Mouse (Mus musculus) stomach, embryonic 16.5 days (tissue): ENCODE measurements at regions not wholly inside any gene's neighbourhood (a gene's known extent, or its start where the extent isn't known, plus 50 kb on each side); places are given as distances from the start of the nearest gene placed in this dataset.
"Not testable (repeated sequence)": the region's sequence is repeated elsewhere in the genome, so short reads cannot be mapped to it uniquely, and the experiment has no call there.

ENCODE experiments used
- ATAC-seq: fragments of 200-750 bp; cut with Nextera tagmentation; 2 replicates; pipeline ENCODE4 v1.8.0; 2017; ENCODE audit warnings: moderate number of reproducible peaks, moderate TSS enrichment; ENCODE audit not compliant: insufficient read depth, low FRiP score
- H3K27ac ChIP-seq: fragments of 300-500 bp; sonication (generic); 2 replicates; pipeline ENCODE4 v1.5.1; 2014; ENCODE audit warnings: low read length
- H3K27me3 ChIP-seq: fragments of 300-500 bp; sonication (generic); 2 replicates; pipeline ENCODE4 v1.6.1; 2014; ENCODE audit warnings: low read length, control low read depth, mixed read lengths; ENCODE audit not compliant: control insufficient read depth, insufficient read depth
- H3K36me3 ChIP-seq: fragments of 300-500 bp; sonication (generic); 2 replicates; pipeline ENCODE4 v1.6.1; 2014; ENCODE audit warnings: low read length; ENCODE audit not compliant: control insufficient read depth, insufficient read depth
- H3K4me1 ChIP-seq: fragments of 300-500 bp; sonication (generic); 2 replicates; pipeline ENCODE4 v1.6.1; 2014; ENCODE audit warnings: low read length, control low read depth, mixed read lengths; ENCODE audit not compliant: control insufficient read depth, insufficient read depth
- H3K4me2 ChIP-seq: fragments of 300-500 bp; sonication (generic); 2 replicates; pipeline ENCODE4 v1.6.1; 2014; ENCODE audit warnings: low read depth, low read length, mixed read lengths
- H3K4me3 ChIP-seq: fragments of 300-500 bp; sonication (generic); replicated peaks from 2 replicates; pipeline ENCODE4 v1.5.1; 2014; ENCODE audit warnings: mild to moderate bottlenecking, low read length
- H3K9ac ChIP-seq: fragments of 300-500 bp; sonication (generic); 2 replicates; pipeline ENCODE4 v1.6.1; 2014; ENCODE audit warnings: low read length
- H3K9me3 ChIP-seq: fragments of 300-500 bp; sonication (generic); replicated peaks from 2 replicates; pipeline ENCODE4 v1.6.1; 2016; ENCODE audit warnings: low read length, control low read depth; ENCODE audit not compliant: control insufficient read depth
- WGBS: fragments of 180-500 bp; shearing (Covaris S2); extraction: QIAGEN DNeasy Blood & Tissue Kit; methylation state at CpG from one replicate; pipeline ENCODE4 v1.1.7; 2014; 5-methylcytosine and 5-hydroxymethylcytosine counted together

GRCm38 (mm10) chr6:31134736-31135077 lies 175.8 kb upstream of the Klf14 start:
- no peaks in the 10 kb centered on the region for H3K27me3 ChIP-seq
- no peak overlapping the region for H3K4me3 ChIP-seq
- no peaks in the 10 kb centered on the region for H3K4me1 ChIP-seq
- H3K9me3 ChIP-seq, result 0 out of 2 replicates have a peak, but pooled peaks cover 3% of the 10 kb centered on the region
- H3K27ac ChIP-seq, result peak overlapping the region; percentile 65; the same call in 1 of the 2 replicates
- no peak for ATAC-seq
- no peak overlapping the region for H3K9ac ChIP-seq
- H3K36me3 ChIP-seq, result no peaks in the 10 kb centered on the region
- no peak overlapping the region for H3K4me2 ChIP-seq
- 67% methylated on average over 8 of the region's 8 CpGs for WGBS

DNA sequence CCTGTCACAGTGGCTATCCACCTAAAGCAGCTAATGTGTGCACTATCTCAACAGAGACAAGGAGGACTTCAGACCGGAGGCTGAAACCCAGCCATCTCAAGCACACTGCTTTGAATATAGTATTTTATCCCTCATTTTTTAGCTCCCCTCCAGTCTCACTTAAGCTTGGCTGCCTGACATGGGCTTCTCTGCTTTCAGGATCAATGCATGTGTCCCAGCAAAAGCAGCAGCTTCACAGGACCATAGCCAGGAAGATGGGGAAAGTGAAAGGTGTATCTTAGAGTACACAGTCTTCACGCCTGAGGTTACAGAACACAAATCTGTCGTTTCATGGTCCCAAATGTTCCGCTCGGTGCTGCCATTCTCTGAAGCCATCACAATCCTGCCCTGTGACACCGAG lies 176.7 kb upstream of the Klf14 start:
- no peaks in the 10 kb centered on the region for H3K36me3 ChIP-seq
- peak overlapping the region; percentile 36; the same call in 1 of the 2 replicates for H3K27ac ChIP-seq
- no peak overlapping the region for H3K9ac ChIP-seq
- H3K4me3 ChIP-seq, result no peak overlapping the region
- no peak for ATAC-seq
- no peaks in the 10 kb centered on the region for H3K27me3 ChIP-seq
- 79% methylated on average over 6 of the region's 6 CpGs for WGBS
- 0 out of 2 replicates have a peak, but pooled peaks cover 3% of the 10 kb centered on the region for H3K9me3 ChIP-seq
- no peak overlapping the region for H3K4me2 ChIP-seq
- no peaks in the 10 kb centered on the region for H3K4me1 ChIP-seq

DNA sequence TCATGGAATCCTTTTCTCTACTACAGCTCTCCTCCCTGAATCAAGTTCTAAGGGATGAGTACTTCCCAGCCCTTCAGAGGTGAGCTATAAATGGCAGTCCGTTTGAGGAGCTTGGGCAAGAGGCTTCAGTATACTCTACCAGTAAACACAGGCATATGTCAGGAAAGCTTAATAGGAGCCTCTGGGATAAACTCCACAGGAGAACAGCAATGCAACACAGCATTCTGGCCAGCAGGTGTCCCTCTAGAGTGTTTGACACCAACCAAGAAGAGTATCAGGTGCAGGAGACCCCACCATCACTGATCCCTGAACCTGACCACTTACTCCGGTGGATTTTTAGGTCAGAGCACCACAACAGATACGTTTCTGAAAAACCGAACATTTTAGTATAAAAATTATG lies 178.0 kb upstream of the Klf14 start:
- WGBS, result 66% methylated on average over 4 of the region's 4 CpGs
- no peak overlapping the region for H3K9ac ChIP-seq
- H3K27ac ChIP-seq, result no peak overlapping the region
- no peaks in the 10 kb centered on the region for H3K27me3 ChIP-seq
- 0 out of 2 replicates have a peak, but pooled peaks cover 3% of the 10 kb centered on the region for H3K9me3 ChIP-seq
- no peak overlapping the region for H3K4me2 ChIP-seq
- H3K36me3 ChIP-seq, result no peaks in the 10 kb centered on the region
- no peak for ATAC-seq
- H3K4me1 ChIP-seq, result no peaks in the 10 kb centered on the region
- H3K4me3 ChIP-seq, result no peak overlapping the region

GRCm38 (mm10) chr6:31137351-31137750 lies 178.5 kb upstream of the Klf14 start:
- ATAC-seq, result no peak
- Histone ChIP-seq H3K27me3 (no peaks in the 10 kb centered on the region), H3K4me3 (no peak overlapping the region), H3K4me1 (no peaks in the 10 kb centered on the region), H3K27ac (no peak overlapping the region), H3K9ac (no peak overlapping the region), H3K36me3 (no peaks in the 10 kb centered on the region), H3K9me3 (0 out of 2 replicates have a peak, but pooled peaks cover 3% of the 10 kb centered on the region), H3K4me2 (no peak overlapping the region)
- 66% methylated on average over 8 of the region's 8 CpGs for WGBS

- Histone ChIP-seq H3K27ac (no peak overlapping the region), H3K4me1 (no peaks in the 10 kb centered on the region), H3K27me3 (no peaks in the 10 kb centered on the region), H3K36me3 (no peaks in the 10 kb centered on the region), H3K4me2 (no peak overlapping the region), H3K9me3 (no peaks in the 10 kb centered on the region), H3K9ac (no peak overlapping the region), H3K4me3 (no peak overlapping the region)
- 82% methylated on average over 9 of the region's 9 CpGs for WGBS
- no peak for ATAC-seq
These were observed 181.1 kb upstream of the Klf14 start for GRCm38 (mm10) chr6:31140000-31140399.

- Histone ChIP-seq H3K36me3 (no peaks in the 10 kb centered on the region), H3K4me1 (no peaks in the 10 kb centered on the region), H3K4me2 (no peak overlapping the region), H3K4me3 (no peak overlapping the region), H3K27ac (no peak overlapping the region), H3K9me3 (no peaks in the 10 kb centered on the region), H3K27me3 (no peaks in the 10 kb centered on the region), H3K9ac (no peak overlapping the region)
- no peak for ATAC-seq
- 72% methylated on average over 5 of the region's 5 CpGs for WGBS
These were observed 181.7 kb upstream of the Klf14 start for GRCm38 (mm10) chr6:31140593-31140992.

GRCm38 (mm10) chr6:31141486-31141885 lies 182.6 kb upstream of the Klf14 start:
- Histone ChIP-seq H3K9ac (no peak overlapping the region), H3K4me1 (no peaks in the 10 kb centered on the region), H3K4me2 (no peak overlapping the region), H3K9me3 (no peaks in the 10 kb centered on the region), H3K4me3 (no peak overlapping the region), H3K36me3 (no peaks in the 10 kb centered on the region), H3K27me3 (no peaks in the 10 kb centered on the region), H3K27ac (no peak overlapping the region)
- 68% methylated on average over 6 of the region's 6 CpGs for WGBS
- no peak for ATAC-seq

- H3K4me2 ChIP-seq, H3K27me3 ChIP-seq, ATAC-seq, H3K9me3 ChIP-seq, H3K27ac ChIP-seq, H3K4me3 ChIP-seq, H3K36me3 ChIP-seq, H3K9ac ChIP-seq, H3K4me1 ChIP-seq: not testable (repeated sequence)
- WGBS, result 92% methylated on average over 15 of the region's 15 CpGs
These were observed 183.7 kb upstream of the Klf14 start for GRCm38 (mm10) chr6:31142479-31143007.

DNA sequence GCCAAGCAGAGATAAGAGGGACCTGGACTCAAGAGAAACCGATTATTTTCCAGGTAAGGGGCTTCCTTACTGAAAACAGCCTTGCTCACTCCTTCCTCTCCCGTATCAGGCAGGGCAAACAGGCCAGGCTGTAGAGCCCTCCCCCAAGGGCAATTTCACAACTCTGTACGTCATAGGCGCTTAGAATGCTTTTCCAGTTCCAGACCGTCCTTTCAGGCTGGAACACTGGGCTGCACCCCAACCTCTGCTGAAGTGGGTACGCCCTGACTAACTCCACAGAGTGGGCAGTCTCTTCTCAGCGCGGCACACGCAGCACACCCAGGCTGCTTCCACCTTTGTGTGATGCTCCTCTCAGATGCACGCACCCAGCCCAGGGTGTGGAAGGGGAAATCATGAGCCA lies 186.8 kb upstream of the Klf14 start:
- no peaks in the 10 kb centered on the region for H3K36me3 ChIP-seq
- no peak overlapping the region for H3K4me2 ChIP-seq
- no peak overlapping the region for H3K9ac ChIP-seq
- H3K27me3 ChIP-seq, result no peaks in the 10 kb centered on the region
- no peak overlapping the region for H3K4me3 ChIP-seq
- WGBS, result 75% methylated on average over 10 of the region's 10 CpGs
- H3K9me3 ChIP-seq, result no peaks in the 10 kb centered on the region
- ATAC-seq, result peak; percentile 54; the same call in 1 of the 2 replicates
- no peak overlapping the region for H3K27ac ChIP-seq
- 0 out of 2 replicates have a peak, but pooled peaks cover 3% of the 10 kb centered on the region for H3K4me1 ChIP-seq
